Comparison of ENCODE assay signal across 8 mouse cellular contexts in genomic region chr3:38887381-38887991, GRCm38 (mm10). TPM values are rescaled to one million over a fixed set of nuclear protein-coding genes. Genes with fewer than 3 reads are reported as not detected.
DNase-seq lines count a peak whose midpoint lies in the region; ATAC-seq and TF ChIP-seq lines count a peak whose summit lies in the region.

No protein-coding gene starts in this region.

- in situ Hi-C loops in ES-E14 (cut with MboI; ENCODE audit: low sequenced_read_pairs in 2 of 2, unreplicated experiment in 2 of 2) = loop anchor here (10.0 to 25.0 kb wide), 4 partner anchors 817 to 1500 kb away; no protein-coding TSS in a partner anchor

- no peaks in the 10 kb centered on the region for H3K36me3 ChIP-seq in ES-E14 (ENCODE audit: control insufficient read depth, insufficient read depth, low read length, poor library complexity, severe bottlenecking)
- peaks cover 33% of the 10 kb centered on the region for H3K36me3 ChIP-seq in forebrain, embryonic 14.5 days (ENCODE audit: control insufficient read depth, insufficient read depth, low read length)

- H3K4me2 ChIP-seq in forebrain, embryonic 14.5 days (ENCODE audit: low read length) = peak overlapping the region; percentile 98

- no peak overlapping the region for H3K9ac ChIP-seq in ES-E14 (ENCODE audit: insufficient read depth, low read depth, low read length, poor library complexity, severe bottlenecking)
- H3K9ac ChIP-seq in forebrain, embryonic 14.5 days (ENCODE audit: low read length) = peak overlapping the region; percentile 90

- WGBS in forebrain, embryonic 14.5 days = under 1% methylated on average over 47 of the region's 47 CpGs

- no peaks in the 10 kb centered on the region for H3K27me3 ChIP-seq in forebrain, embryonic 14.5 days (replicated peaks; ENCODE audit: control insufficient read depth, insufficient read depth, low read length)

- H3K27ac ChIP-seq in ES-E14 (ENCODE audit: insufficient read depth, low read depth, low read length, poor library complexity, severe bottlenecking) = no peak overlapping the region
- peak overlapping the region; percentile 97; the same call in 1 of the 2 replicates for H3K27ac ChIP-seq in forebrain, embryonic 14.5 days (ENCODE audit: low read depth, low read length)

- peak; percentile 5; the same call in 1 of the 2 replicates for ATAC-seq in forebrain, embryonic 14.5 days

- intact Hi-C loops in heart, postnatal 36 days (cut with DNase I) = loop anchor here (2.0 kb wide), 3 partner anchors 49 to 333 kb away; no protein-coding TSS in a partner anchor

- H3K9me3 ChIP-seq in ES-E14 (ENCODE audit: control insufficient read depth, insufficient read depth, low read depth, low read length) = no peaks in the 10 kb centered on the region
- H3K9me3 ChIP-seq in forebrain, embryonic 14.5 days (replicated peaks; ENCODE audit: control insufficient read depth, low read length) = no peaks in the 10 kb centered on the region

- peak overlapping the region; percentile 30 to 55; a peak in 3 of 4 replicates for H3K4me3 ChIP-seq in ES-E14 (ENCODE audit: insufficient read depth in 1 of 2, low read depth in 1 of 2, low read length in 2 of 2, poor library complexity in 1 of 2, severe bottlenecking in 1 of 2)
- H3K4me3 ChIP-seq in forebrain, embryonic 14.5 days (ENCODE audit: low read depth, low read length) = peak overlapping the region; percentile 81

- no peak for DNase-seq in ES-E14 (ENCODE audit: low read depth, low spot score)
- DNase-seq in adrenal gland, adult 8-10 months = peak; percentile 48
- peak; percentile 71 for DNase-seq in forebrain, embryonic 14.5 days (ENCODE audit: low spot score)
- DNase-seq in heart, postnatal 36 days = peak; percentile 58 to 65
- peak; percentile 59 to 65 for DNase-seq in layer of hippocampus, postnatal 14 days (ENCODE audit: low spot score in 2 of 2)
- peak; percentile 60 for DNase-seq in lung, postnatal 10 days
- peak; percentile 60 to 73 for DNase-seq in right cerebral cortex, adult 2 months (ENCODE audit: low spot score in 2 of 2)
- DNase-seq in c-Kit-positive CD71-positive TER-119-positive erythroid progenitor cells, embryonic 14.5 days (ENCODE audit: low spot score) = no peak

- peaks cover 0 to 4% of the 10 kb centered on the region in 2 experiments; a peak in 1 of 4 replicates for H3K4me1 ChIP-seq in ES-E14 (ENCODE audit: control insufficient read depth in 2 of 2, insufficient read depth in 2 of 2, low read length in 2 of 2, poor library complexity in 1 of 2)
- peaks cover 15% of the 10 kb centered on the region; the same call in 1 of the 2 replicates for H3K4me1 ChIP-seq in forebrain, embryonic 14.5 days (ENCODE audit: control insufficient read depth, insufficient read depth, low read length)

TF ChIP-seq in ES-E14, 5 proteins besides CTCF, POLR2A, EP300 and RAD21:
- TF ChIP-seq ZC3H11A (IDR thresholded peaks at IDR 0.05; ENCODE audit: borderline replicate concordance, low read depth, low read length) = no peak
- TF ChIP-seq CHD2 (IDR thresholded peaks at IDR 0.05; ENCODE audit: low read depth, low read length) = no peak
- TF ChIP-seq HCFC1 (IDR thresholded peaks at IDR 0.05; ENCODE audit: borderline replicate concordance, insufficient read depth, low read length) = no peak
- no peak for TF ChIP-seq ZNF384 (IDR thresholded peaks at IDR 0.05; ENCODE audit: low read depth, low read length)
- TF ChIP-seq MAFK (IDR thresholded peaks at IDR 0.05; ENCODE audit: insufficient read depth, low read depth, low read length) = no peak

RNA-seq across cellular contexts. Expression of gene Fat4, which starts 0.7 kb away (rescaled TPM):
- total RNA-seq in ES-E14 (2012; rRNA removed) = 0.21 and 0.94 TPM in 2 replicates
- total RNA-seq in adrenal gland, adult 8-10 months (2022) = 10 to 100 TPM in 3 of 4 experiments, 1 to 10 TPM in 1; 8.7 to 20.2 (median 13.7) TPM
- polyA plus RNA-seq in forebrain, embryonic 14.5 days (2014; fragmentation: Nextera tagmentation; extraction: Ambion mirVana) = 10.0 and 11.8 TPM in 2 replicates
- 1 to 10 TPM; 6.3 to 7.0 TPM for total RNA-seq in heart, postnatal 36 days (2021)
- 10 to 100 TPM; 33.2 to 33.3 TPM for total RNA-seq in layer of hippocampus, postnatal 14 days (2021)

Comparison
In these comparisons a context has a peak if more than half of its experiments do, and no peak if none do; other contexts are left out.
1. DNase-seq: peak in adrenal gland, adult 8-10 months (single experiment), forebrain, embryonic 14.5 days (single experiment), heart, postnatal 36 days (2 of 2), layer of hippocampus, postnatal 14 days (2 of 2), lung, postnatal 10 days (single experiment) and right cerebral cortex, adult 2 months (2 of 2); none in ES-E14 (single experiment) and c-Kit-positive CD71-positive TER-119-positive erythroid progenitor cells, embryonic 14.5 days (single experiment).